Mouse (Mus musculus): ENCODE measurements around the gene Olfr747. TPM values are rescaled to one million over a fixed set of nuclear protein-coding genes. Genes with fewer than 3 reads are reported as not detected.
"Not testable (repeated sequence)": the region's sequence is repeated elsewhere in the genome, so short reads cannot be mapped to it uniquely, and the experiment has no call there.

Olfr747 gene
- polyA plus RNA-seq (2012; rRNA removed): not detected in 2 replicates

DNA sequence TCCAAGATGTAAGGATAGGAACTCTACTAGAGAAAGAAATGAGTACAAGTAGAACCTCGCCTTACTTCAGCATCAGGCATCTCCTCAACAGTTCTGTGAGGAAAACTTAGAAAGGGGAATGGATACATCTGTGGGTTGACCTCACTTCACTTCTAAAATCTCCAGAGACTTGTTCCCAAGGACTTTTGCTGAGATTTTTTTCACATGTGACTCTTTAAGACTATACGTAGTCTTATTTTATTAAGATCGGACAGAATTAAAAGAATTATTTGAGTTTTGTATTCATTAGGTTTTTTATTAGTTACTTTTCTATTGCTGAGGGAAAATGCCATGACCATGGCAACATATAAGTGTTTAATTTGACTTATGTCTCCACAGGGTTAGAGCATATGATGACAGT, at the start of gene Olfr747:
TSS of gene Olfr747 (minus strand) at position 101 of the 400 bp plus-strand sequence.
- DNase-seq (ENCODE audit: low read depth, low spot score): no peak
- WGBS: 90% methylated on average over 3 of the region's 3 CpGs

DNA sequence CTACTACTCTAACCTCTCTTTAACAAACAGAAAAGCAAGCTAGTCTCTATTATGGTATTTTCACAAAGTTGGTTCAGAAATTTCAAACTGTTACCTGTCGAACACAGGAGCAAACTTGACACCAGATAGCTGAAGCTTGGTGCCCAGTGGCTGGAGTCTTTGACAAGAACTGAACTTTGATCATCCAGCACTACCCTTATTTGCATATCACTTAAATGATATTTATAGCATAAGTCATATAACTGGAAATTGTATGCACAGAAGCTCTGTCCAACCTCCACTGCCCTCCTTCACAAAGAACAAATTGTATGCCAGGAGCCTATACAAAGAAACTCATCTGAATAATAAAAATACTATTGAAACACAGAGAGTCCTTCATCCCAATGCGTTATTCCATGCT, 48.6 kb upstream of the Olfr747 start:
- DNase-seq (ENCODE audit: low read depth, low spot score): peak; percentile 8
- WGBS: 34% methylated on average over 2 of the region's 2 CpGs

GRCm38 (mm10) chr14:50740334-50740733, 47.3 kb upstream of the Olfr747 start:
- 72% methylated on average over 2 of the region's 2 CpGs for WGBS
- DNase-seq (ENCODE audit: low read depth, low spot score): no peak

DNA sequence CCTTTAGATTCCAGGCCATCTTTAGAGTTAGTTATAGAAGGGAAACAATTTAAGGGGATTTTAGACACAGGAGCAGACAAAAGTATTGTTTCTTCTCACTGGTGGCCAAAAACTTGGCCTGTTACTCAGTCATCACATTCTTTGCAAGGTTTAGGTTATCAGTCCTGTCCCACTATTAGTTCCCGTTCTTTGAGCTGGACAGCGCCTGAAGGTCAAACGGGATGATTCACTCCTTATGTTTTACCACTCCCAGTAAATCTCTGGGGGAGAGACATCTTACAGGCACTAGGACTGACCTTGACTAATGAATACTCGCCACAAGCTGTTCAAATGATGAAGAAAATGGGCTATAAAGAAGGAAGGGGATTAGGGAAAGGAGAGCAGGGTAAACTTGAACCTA, 29.4 kb upstream of the Olfr747 start:
- WGBS: 87% methylated on average over 3 of the region's 4 CpGs
- not testable (repeated sequence) for DNase-seq (ENCODE audit: low read depth, low spot score)

GRCm38 (mm10) chr14:50719875-50720274, 26.9 kb upstream of the Olfr747 start:
- not testable (repeated sequence) for DNase-seq (ENCODE audit: low read depth, low spot score)
- whole genome bisulfite sequencing: 91% methylated on average over 15 of the region's 15 CpGs

DNA sequence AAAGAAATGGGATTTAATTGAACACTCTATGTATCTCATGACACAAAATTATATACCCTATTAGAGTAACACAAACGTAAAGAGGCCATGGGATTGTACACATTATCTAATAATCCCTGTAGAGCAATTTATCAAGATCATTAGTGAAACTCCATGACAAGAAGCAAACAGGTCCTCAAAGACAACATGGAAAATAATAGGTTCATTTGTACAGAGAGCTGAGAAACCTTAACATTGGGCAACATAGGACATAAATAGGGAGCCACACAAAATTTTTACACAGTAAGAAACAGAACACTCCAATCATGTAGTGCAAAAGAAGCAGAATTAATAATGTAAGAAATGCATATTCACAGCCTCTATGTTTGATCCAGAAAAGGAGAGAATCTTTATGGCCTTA, 14.1 kb upstream of the Olfr747 start, which contains the start of gene Olfr748:
TSS of gene Olfr748 (plus strand) at position 301 of the 400 bp plus-strand sequence.
- DNase-seq (ENCODE audit: low read depth, low spot score): no peak
- WGBS: 59% methylated on average over 1 of the region's 1 CpGs

DNA sequence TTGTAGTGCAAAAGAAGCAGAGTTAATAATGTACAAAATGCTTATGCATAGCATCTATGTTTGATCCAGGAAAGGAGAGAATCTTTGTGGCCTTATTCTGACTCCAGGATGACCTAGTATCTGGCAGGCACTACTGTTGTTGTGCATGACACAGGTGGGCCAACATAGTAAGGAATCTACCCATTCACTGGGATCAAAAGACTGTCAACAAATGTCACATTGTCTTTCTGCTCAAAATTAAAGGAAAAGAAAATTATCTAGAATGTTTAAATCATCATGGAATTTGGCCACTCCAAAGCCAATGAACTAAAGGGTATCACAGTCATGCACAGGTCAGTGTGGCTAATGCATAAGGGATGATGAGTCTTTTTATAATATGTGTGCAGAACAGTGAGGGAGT, 46.2 kb downstream of the Olfr747 start, which contains the start of gene Olfr746:
TSS of gene Olfr746 (plus strand) at position 301 of the 400 bp plus-strand sequence.
- no peak for DNase-seq (ENCODE audit: low read depth, low spot score)

GRCm38 (mm10) chr14:50639088-50639487, 53.9 kb downstream of the Olfr747 start, which contains the start of gene Olfr745:
Gene Olfr745, plus strand, starts transcription at chr14:50639388.
- WGBS: 75% methylated on average over 2 of the region's 2 CpGs
- no peak for DNase-seq (ENCODE audit: low read depth, low spot score)

Other genes with a start within 250 kb of the Olfr747 start
- not detected in 2 replicates for gene Olfr740, start 247.7 kb downstream of the Olfr747 start, polyA plus RNA-seq (2012; rRNA removed)
- not detected in 2 replicates for gene Olfr741, start 220.5 kb downstream of the Olfr747 start, polyA plus RNA-seq (2012; rRNA removed)
- not detected in 2 replicates for gene Olfr742, start 189.6 kb downstream of the Olfr747 start, polyA plus RNA-seq (2012; rRNA removed)
- not detected in 2 replicates for gene Olfr743, start 171.4 kb downstream of the Olfr747 start, polyA plus RNA-seq (2012; rRNA removed)
- gene Olfr744, start 78.3 kb downstream of the Olfr747 start, polyA plus RNA-seq (2012; rRNA removed): not detected in 2 replicates
- gene Olfr745, start 53.8 kb downstream of the Olfr747 start, polyA plus RNA-seq (2012; rRNA removed): not detected in 2 replicates
- not detected in 2 replicates for gene Olfr746, start 46.1 kb downstream of the Olfr747 start, polyA plus RNA-seq (2012; rRNA removed)
- gene Olfr748, start 14.2 kb upstream of the Olfr747 start, polyA plus RNA-seq (2012; rRNA removed): not detected in 2 replicates
- gene Olfr749, start 51.9 kb upstream of the Olfr747 start, polyA plus RNA-seq (2012; rRNA removed): not detected in 2 replicates
- 21.7 and 25.6 TPM in 2 replicates for gene Ttc5, start 92.3 kb upstream of the Olfr747 start, polyA plus RNA-seq (2012; rRNA removed)
- gene Ccnb1ip1, start 114.5 kb upstream of the Olfr747 start, polyA plus RNA-seq (2012; rRNA removed): not detected in 2 replicates
- gene Parp2, start 114.6 kb upstream of the Olfr747 start, polyA plus RNA-seq (2012; rRNA removed): 16.3 and 23.8 TPM in 2 replicates
- gene Tep1, start 177.4 kb upstream of the Olfr747 start, polyA plus RNA-seq (2012; rRNA removed): 68.7 and 104 TPM in 2 replicates
- 0.71 and 2.3 TPM in 2 replicates for gene Klhl33, start 204.3 kb upstream of the Olfr747 start, polyA plus RNA-seq (2012; rRNA removed)
- 57.4 and 75.0 TPM in 2 replicates for gene Osgep, start 231.7 kb upstream of the Olfr747 start, polyA plus RNA-seq (2012; rRNA removed)
- gene Apex1, start 231.8 kb upstream of the Olfr747 start, polyA plus RNA-seq (2012; rRNA removed): 36.0 and 49.2 TPM in 2 replicates
- gene Pip4p1, start 237.7 kb upstream of the Olfr747 start, polyA plus RNA-seq (2012; rRNA removed): 52.3 and 65.7 TPM in 2 replicates
- 143 and 173 TPM in 2 replicates for gene Pnp, start 237.9 kb upstream of the Olfr747 start, polyA plus RNA-seq (2012; rRNA removed)